Mouse (Mus musculus): ENCODE measurements around the gene Tpgs1. TPM values are rescaled to one million over a fixed set of nuclear protein-coding genes. Genes with fewer than 3 reads are reported as not detected.

Gene Tpgs1
- polyA plus RNA-seq, 1 experiment, result 12.2 TPM

DNA sequence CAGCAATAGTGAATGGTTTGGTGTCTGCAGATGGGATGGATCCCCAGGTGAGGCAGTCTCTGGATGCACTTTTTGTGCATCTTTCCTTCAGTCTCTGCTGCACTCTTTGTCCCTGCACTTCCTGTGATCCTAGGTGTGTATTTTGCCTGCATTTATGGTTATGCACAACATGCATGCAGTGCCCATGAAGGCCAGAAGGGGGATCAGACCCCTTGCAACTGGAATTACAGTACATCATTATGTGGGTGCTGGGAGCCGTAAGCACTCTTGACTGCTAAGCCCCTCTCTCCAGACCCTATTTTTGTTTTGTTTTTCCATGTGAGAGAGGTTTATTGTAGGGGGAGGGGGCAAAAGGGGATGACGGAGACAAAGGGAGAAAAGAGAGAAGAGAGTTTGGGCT is 8.9 kb upstream of the Tpgs1 start:
- TF ChIP-seq CTCF (IDR thresholded peaks at IDR 0.05; ENCODE audit: control insufficient read depth, insufficient read depth, low read length), result 0 out of 2 replicates have a peak, but pooled peaks have one; percentile 8
- no peak for TF ChIP-seq POLR2A (IDR thresholded peaks at IDR 0.05; ENCODE audit: borderline replicate concordance, control insufficient read depth, low read depth, low read length)
- WGBS, result 80% methylated on average over 2 of the region's 2 CpGs
- Histone ChIP-seq H3K4me3 (replicated peaks; ENCODE audit: control insufficient read depth, low read depth, low read length) (no peak overlapping the region), H3K27ac (ENCODE audit: control insufficient read depth, insufficient read depth, low read depth, low read length, poor library complexity) (no peak overlapping the region), H3K4me1 (ENCODE audit: control insufficient read depth, insufficient read depth, low read length) (no peaks in the 10 kb centered on the region)

- Histone ChIP-seq H3K4me3 (replicated peaks; ENCODE audit: control insufficient read depth, low read depth, low read length) (no peak overlapping the region), H3K4me1 (ENCODE audit: control insufficient read depth, insufficient read depth, low read length) (no peaks in the 10 kb centered on the region), H3K27ac (ENCODE audit: control insufficient read depth, insufficient read depth, low read depth, low read length, poor library complexity) (no peak overlapping the region)
- TF ChIP-seq POLR2A (IDR thresholded peaks at IDR 0.05; ENCODE audit: borderline replicate concordance, control insufficient read depth, low read depth, low read length), result no peak
- TF ChIP-seq CTCF (IDR thresholded peaks at IDR 0.05; ENCODE audit: control insufficient read depth, insufficient read depth, low read length), result no peak
- WGBS, result 52% methylated on average over 3 of the region's 3 CpGs
Measured at GRCm38 (mm10) chr10:79661861-79662260, 7.3 kb upstream of the Tpgs1 start.

DNA sequence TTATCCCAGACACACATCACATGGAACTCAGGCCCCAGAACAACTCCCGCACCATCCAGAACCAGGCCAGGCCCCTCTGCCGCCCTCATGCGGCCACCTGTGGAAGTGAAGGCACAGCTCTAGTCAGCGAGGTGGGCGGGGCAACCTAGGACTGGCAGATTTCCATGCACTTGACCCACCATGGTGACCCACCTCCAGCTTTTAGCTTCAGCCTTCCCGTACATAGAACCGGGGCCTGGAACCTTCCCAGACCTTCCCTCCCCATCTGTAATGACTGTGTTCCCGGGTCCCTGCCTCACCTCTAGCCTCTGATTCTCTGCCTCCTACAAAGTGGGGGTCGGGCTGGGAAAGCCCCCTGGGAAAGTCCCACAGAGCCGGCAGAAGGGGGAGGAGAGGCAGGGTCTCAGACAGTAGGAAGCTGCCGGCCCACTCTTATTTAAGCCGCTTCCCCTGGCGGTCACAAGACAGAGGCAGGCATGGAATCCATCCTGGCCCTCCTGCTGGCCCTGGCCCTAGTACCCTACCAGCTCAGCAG is 5.0 kb upstream of the Tpgs1 start, which contains the start of gene Madcam1:
Gene Madcam1, plus strand, starts transcription at position 429 of the 535 bp plus-strand sequence.
- TF ChIP-seq CTCF (IDR thresholded peaks at IDR 0.05; ENCODE audit: control insufficient read depth, insufficient read depth, low read length) (peak; percentile 90), POLR2A (IDR thresholded peaks at IDR 0.05; ENCODE audit: borderline replicate concordance, control insufficient read depth, low read depth, low read length) (no peak)
- no peak within 1 kb of the TSS for H3K27ac ChIP-seq (ENCODE audit: control insufficient read depth, insufficient read depth, low read depth, low read length, poor library complexity)
- no peak within 1 kb of the TSS for H3K4me3 ChIP-seq (replicated peaks; ENCODE audit: control insufficient read depth, low read depth, low read length)
- 19% methylated on average over 13 of the region's 13 CpGs for WGBS
- H3K4me1 ChIP-seq (ENCODE audit: control insufficient read depth, insufficient read depth, low read length), result no peaks in the 10 kb centered on the region

DNA sequence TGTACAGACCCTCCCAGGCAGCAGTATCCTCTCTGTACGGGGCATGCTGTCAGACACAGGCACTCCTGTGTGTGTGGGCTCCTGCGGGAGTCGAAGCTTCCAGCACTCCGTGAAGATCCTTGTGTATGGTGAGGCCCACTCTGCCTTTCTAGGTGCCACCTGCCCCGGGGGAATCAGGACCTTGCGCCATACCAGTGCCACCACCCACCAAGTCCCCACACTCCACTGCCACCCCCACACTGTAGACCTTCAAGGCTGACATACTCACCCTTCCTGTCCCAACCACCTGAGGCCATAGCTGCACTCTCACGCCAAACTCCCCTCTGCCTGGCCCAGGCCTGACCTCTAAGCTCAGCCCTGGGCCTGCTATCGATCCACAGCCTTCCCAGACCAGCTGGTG is 4.1 kb upstream of the Tpgs1 start:
- TF ChIP-seq CTCF (IDR thresholded peaks at IDR 0.05; ENCODE audit: control insufficient read depth, insufficient read depth, low read length) (no peak), POLR2A (IDR thresholded peaks at IDR 0.05; ENCODE audit: borderline replicate concordance, control insufficient read depth, low read depth, low read length) (no peak)
- 79% methylated on average over 8 of the region's 8 CpGs for WGBS

DNA sequence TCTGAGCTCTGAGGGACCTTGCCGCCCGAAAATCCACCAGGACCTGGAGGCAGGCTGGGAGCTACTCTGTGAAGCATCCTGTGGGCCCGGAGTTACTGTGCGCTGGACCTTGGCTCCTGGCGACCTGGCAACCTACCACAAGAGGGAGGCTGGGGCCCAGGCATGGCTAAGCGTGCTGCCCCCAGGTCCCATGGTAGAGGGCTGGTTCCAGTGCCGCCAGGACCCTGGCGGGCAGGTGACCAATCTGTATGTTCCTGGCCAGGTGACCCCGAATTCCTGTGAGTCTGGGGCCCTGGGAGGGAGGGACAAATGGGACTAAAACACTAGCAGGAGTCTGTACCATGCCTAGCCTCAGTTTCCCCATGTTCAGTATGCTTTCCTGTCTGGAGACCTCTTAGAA is 2.7 kb upstream of the Tpgs1 start:
- no peak for TF ChIP-seq POLR2A (IDR thresholded peaks at IDR 0.05; ENCODE audit: borderline replicate concordance, control insufficient read depth, low read depth, low read length)
- no peak for TF ChIP-seq CTCF (IDR thresholded peaks at IDR 0.05; ENCODE audit: control insufficient read depth, insufficient read depth, low read length)
- Histone ChIP-seq H3K4me3 (replicated peaks; ENCODE audit: control insufficient read depth, low read depth, low read length) (no peak overlapping the region), H3K27ac (ENCODE audit: control insufficient read depth, insufficient read depth, low read depth, low read length, poor library complexity) (no peak overlapping the region), H3K4me1 (ENCODE audit: control insufficient read depth, insufficient read depth, low read length) (peaks cover 5% of the 10 kb centered on the region)
- 75% methylated on average over 9 of the region's 9 CpGs for WGBS

More for the DNA sequence above, 4.1 kb upstream of the Tpgs1 start:
- Histone ChIP-seq H3K4me1 (ENCODE audit: control insufficient read depth, insufficient read depth, low read length) (peaks cover under 1% of the 10 kb centered on the region), H3K27ac (ENCODE audit: control insufficient read depth, insufficient read depth, low read depth, low read length, poor library complexity) (no peak overlapping the region), H3K4me3 (replicated peaks; ENCODE audit: control insufficient read depth, low read depth, low read length) (no peak overlapping the region)

DNA sequence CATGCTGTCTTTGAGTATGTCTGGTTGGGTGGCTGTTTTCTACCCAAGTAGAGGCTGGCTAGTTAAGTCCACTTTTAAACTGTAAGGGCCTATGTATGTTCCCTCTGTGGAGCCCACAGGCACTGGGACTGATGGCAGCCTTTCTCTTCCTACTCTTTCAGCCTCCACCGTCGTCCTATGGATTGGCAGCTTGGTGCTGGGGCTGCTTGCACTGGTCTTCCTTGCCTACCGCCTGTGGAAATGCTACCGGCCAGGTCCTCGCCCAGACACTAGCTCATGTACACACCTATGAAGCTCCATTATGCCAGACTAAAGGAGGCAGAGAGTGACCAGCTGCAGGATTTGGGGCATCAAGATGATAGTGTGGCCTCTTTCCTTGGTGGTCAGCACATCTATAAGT is 1.1 kb upstream of the Tpgs1 start:
- WGBS, result 78% methylated on average over 5 of the region's 5 CpGs
- Histone ChIP-seq H3K4me1 (ENCODE audit: control insufficient read depth, insufficient read depth, low read length) (peaks cover 5% of the 10 kb centered on the region), H3K27ac (ENCODE audit: control insufficient read depth, insufficient read depth, low read depth, low read length, poor library complexity) (no peak overlapping the region), H3K4me3 (replicated peaks; ENCODE audit: control insufficient read depth, low read depth, low read length) (no peak overlapping the region)
- TF ChIP-seq POLR2A (IDR thresholded peaks at IDR 0.05; ENCODE audit: borderline replicate concordance, control insufficient read depth, low read depth, low read length) (no peak), CTCF (IDR thresholded peaks at IDR 0.05; ENCODE audit: control insufficient read depth, insufficient read depth, low read length) (no peak)

DNA sequence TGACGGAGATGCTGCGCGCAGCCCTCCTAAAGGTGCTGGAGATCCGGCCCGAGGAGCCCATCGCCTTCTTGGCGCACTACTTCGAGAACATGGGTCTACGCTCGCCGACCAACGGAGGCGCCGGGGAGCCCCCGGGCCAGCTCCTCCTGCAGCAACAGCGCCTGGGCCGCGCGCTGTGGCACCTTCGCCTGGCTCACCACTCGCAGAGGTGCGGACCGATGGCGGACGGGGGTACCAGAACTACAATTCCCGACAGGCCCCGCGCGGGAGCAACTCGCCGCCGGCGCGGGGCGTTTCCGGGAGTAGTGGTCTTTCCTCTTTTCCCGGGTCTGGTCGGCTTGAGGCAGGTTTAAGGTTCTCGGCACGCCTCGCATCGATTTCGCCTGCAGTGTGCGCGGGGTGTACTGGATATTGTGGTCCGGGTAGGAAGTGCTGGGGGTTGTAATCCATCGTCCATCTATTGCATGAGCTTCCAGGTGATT is 448 bp downstream of the Tpgs1 start:
- Histone ChIP-seq H3K4me3 (replicated peaks; ENCODE audit: control insufficient read depth, low read depth, low read length) (peak overlapping the region; percentile 96), H3K4me1 (ENCODE audit: control insufficient read depth, insufficient read depth, low read length) (peaks cover 5% of the 10 kb centered on the region), H3K27ac (ENCODE audit: control insufficient read depth, insufficient read depth, low read depth, low read length, poor library complexity) (peak overlapping the region; percentile 84)
- TF ChIP-seq POLR2A (IDR thresholded peaks at IDR 0.05; ENCODE audit: borderline replicate concordance, control insufficient read depth, low read depth, low read length) (no peak), CTCF (IDR thresholded peaks at IDR 0.05; ENCODE audit: control insufficient read depth, insufficient read depth, low read length) (no peak)
- WGBS, result under 1% methylated on average over 47 of the region's 47 CpGs

DNA sequence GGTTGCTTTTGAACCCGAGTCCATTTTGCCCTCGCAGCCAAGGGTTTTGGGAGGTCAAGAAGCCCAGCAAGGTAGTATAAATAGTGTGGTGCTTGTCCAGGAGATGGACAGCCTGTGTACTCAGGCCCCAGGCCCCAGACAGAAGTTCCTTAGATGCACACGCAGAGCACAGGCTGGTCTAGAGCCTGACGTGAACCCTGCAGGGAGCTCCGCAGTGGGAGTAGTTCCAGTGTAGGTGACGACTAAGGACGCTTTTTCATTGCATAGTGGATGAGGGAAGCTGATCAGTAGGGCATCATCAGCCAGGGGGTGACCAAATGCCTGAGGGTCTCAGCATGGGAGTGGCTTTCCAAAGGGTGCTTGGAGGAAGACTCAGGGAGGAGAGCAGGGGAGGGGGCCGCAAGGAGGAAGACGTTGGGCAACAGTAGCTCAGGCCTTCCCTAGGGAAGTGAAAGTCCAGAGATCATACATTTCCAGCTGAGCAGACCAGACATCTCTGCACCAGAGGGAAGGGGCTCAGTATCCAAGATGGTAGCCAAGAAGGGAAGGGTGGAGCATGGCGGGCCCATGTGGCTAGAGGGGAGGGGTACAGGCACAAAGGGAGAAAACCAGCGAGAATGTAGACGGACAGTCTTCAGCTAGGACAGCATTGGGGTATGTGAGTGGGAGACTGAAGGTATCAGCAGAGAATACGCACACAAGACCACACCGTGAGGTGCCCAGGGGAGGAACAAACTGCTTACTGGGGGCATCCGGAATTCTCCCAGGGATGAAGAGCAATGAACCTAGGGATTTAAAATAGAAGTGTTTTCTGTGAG is 1.1 kb downstream of the Tpgs1 start:
- Histone ChIP-seq H3K27ac (ENCODE audit: control insufficient read depth, insufficient read depth, low read depth, low read length, poor library complexity) (peak overlapping the region; percentile 7), H3K4me1 (ENCODE audit: control insufficient read depth, insufficient read depth, low read length) (peaks cover 5% of the 10 kb centered on the region), H3K4me3 (replicated peaks; ENCODE audit: control insufficient read depth, low read depth, low read length) (peak overlapping the region; percentile 96)
- TF ChIP-seq POLR2A (IDR thresholded peaks at IDR 0.05; ENCODE audit: borderline replicate concordance, control insufficient read depth, low read depth, low read length) (no peak), CTCF (IDR thresholded peaks at IDR 0.05; ENCODE audit: control insufficient read depth, insufficient read depth, low read length) (no peak)
- WGBS, result 40% methylated on average over 15 of the region's 15 CpGs
